Mouse (Mus musculus) thymus, postnatal 4 days (tissue): ENCODE data around the gene Ccdc33.

Experiments used
- DNase-seq: peaks from one replicate; pipeline ENCODE4 v3.0.0; 2021

Gene Ccdc33

DNA sequence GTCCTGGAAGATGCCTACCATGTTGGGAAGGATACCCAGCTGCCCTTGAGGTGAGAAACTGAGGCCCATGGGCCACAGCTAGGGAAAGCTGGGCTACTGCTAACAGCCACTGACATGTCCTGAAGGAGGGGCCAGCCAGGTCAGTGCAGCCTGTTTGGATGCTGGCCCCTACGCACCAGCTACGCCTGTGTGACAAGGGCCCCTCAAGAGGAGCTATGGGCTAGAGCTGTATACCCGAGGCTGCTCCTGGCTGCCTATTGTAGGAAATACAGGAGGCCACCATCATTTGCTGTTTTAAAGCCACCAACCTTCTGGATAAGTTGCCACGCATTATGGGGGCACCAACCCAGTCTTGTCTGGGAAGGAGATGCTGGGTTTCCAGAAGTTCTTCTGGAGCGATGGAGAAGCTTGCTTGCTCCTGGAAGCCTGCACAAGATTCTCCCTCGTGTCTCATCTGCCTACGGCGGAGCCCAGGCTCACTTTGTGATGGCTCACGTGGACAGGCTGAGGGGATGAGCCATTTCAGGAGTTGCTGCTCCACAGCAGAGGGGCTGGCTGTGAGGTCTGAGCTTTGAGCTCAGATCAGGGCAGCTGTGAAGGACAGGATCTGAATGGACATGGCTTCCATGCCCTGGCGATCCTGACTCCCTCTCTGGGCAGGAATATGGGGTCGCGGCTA is 110.1 kb downstream of the Ccdc33 start:
- no peak for DNase-seq

DNA sequence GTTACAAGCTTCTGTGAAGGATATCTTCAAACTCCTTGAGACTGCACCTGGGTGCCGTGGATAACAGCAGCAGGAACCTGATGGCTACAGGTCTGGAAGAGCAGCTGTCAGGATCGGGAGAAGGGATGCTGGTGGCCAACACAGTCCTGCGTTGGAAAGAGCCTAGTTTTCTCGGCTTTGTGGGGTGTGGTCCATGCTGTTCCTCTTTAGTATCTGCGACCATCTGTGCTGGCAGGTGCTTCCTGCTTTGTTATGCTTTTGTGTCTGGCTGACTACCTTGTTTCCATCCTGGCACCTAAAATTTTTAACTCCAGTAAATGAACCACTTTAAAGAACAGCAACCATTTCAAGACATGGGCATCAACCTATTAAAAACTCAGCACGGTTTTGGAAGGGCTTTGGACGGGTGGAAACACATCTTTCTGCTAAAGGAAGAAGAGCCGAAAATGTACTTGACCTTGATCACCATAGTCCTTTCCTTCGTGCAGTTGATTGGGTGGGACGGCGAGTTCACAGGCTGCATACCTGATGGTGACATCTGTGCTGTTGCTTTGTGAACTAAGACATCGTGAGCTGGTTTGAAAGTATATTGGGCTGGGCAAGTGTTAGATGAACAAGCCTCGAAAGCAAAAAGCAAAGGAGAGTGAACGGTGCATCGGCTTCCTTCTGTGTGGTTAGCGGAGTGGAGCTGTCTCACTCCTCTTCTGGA is 112.7 kb downstream of the Ccdc33 start, which contains the start of gene Cyp11a1:
Cyp11a1 (plus strand) TSS at position 659 of the 709 bp plus-strand sequence.
- DNase-seq = no peak

DNA sequence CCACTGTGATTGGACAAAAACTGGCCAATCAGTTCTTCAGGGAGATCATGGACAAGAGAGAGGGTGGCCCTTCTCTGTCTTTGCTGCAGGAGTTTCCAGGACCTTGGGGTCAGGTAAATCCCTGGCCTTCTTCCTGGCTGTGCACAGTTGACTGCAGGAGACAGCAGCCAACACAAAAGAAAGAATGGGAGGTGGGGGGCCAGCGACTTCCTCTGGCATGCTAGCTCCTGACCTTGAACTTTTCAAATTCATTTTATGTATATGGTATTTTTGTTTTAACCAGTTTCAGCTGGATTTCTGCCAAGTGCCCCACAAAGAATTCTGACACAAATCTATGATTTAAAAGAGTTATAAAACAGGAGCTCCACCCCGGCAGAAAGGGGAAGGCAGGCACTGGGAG is 115.4 kb downstream of the Ccdc33 start:
- DNase-seq = no peak

- no peak for DNase-seq
Measured at GRCm38 (mm10) chr9:57999676-58000075, 118.9 kb downstream of the Ccdc33 start.

GRCm38 (mm10) chr9:57998685-57999084 is 119.9 kb downstream of the Ccdc33 start:
- no peak for DNase-seq

GRCm38 (mm10) chr9:57998032-57998659 is 120.5 kb downstream of the Ccdc33 start:
- DNase-seq = peak; percentile 67

- DNase-seq = peak; percentile 93
Measured at GRCm38 (mm10) chr9:57997511-57998031, 121.1 kb downstream of the Ccdc33 start.

DNA sequence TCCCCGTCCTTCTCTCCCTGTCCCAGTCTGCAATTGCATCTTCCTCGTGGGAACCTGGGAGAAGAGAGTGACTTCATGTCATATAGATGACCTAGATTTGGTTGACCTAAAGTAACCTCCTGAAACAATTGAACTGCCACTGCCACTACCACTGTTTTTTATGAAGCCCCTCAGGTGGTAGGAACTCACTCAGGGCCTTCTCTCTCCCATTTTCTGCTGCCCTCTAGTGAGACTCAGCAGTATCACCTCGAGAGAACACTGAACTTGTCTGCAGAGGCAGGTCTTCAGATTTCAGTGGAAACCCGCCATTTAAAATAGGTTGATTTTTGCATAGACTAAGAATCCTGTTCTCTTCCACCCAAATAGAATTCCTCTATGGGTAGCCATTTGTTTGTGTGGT is 123.3 kb downstream of the Ccdc33 start:
- peak; percentile 77 for DNase-seq

GRCm38 (mm10) chr9:57992781-57993591 is 125.6 kb downstream of the Ccdc33 start:
- peak; percentile 45 for DNase-seq

DNA sequence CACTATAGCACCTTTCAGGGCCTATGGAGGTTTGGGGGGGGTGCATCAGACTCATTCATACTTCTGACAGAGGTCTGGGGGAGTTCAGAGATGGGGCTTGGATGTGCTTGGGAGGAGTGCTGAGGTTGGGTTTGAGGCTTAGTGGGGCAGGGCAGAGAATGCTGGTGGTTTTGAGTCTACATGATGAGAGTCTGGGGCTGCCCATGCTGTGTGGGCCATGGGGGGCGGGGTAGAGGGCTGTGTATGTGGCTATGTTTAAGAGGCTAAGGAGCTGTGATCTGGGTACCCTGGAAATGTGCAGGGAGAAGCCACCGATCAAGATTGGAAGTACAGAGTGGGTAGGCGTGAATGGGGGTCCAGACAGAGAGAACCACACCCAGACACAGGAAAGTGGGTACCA is 126.6 kb downstream of the Ccdc33 start:
- DNase-seq = peak; percentile 51

DNA sequence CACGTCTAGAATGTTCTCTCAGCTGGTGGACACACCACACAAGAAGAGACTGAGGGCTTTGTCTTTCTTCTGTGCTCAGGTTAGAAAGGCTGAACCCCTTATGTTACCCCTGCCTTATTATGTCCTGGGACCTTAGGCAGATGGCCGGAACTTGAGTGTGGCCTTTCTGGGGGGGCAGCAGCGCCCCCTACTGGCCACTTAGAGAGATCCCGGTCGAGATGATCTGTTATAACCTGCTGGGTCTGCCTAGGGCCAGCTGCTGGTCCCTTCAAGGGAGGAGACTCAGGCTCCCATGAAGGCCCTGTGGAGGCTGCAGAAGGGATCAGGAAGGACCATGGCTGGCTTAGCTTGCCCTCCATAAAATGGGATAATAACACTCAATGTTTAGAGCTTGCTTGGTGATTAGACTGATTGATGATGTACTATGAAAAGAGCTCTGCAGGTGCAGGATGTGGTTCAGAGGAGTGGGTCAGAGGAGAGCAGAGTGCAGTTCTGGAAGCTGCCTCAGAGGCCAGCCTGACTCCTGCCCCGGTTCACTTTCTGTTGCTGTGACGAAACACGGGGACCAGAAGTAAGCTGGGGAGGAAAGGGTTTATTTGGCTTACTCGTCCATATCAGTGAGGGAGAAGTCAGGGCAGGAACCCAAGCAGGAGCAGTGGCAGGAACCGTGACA is 128.0 kb downstream of the Ccdc33 start:
- DNase-seq = peak; percentile 65

- DNase-seq = no peak
Measured at GRCm38 (mm10) chr9:57989309-57989708, 129.3 kb downstream of the Ccdc33 start.

DNA sequence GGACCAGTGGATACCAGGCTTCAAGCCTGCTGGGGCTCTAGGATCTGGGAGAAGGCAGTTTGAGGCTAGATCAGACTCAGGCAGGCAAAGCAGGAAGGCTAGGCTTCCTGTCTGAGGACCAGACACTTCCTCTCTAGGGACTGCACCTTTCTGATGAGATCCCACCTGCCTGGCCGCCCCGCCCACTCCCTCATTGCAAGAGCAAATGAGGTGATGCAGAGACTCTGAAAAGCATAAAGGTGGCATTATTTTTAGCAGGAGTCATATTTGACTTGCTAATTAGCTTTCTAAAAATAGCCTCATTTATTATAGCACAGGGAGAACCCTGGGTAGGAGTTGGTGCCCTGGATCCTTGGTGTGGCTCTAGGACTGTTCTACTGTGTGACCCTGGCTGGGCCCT is 130.5 kb downstream of the Ccdc33 start:
- DNase-seq = peak; percentile 62

GRCm38 (mm10) chr9:57986293-57986692 is 132.3 kb downstream of the Ccdc33 start:
- peak; percentile 76 for DNase-seq

DNA sequence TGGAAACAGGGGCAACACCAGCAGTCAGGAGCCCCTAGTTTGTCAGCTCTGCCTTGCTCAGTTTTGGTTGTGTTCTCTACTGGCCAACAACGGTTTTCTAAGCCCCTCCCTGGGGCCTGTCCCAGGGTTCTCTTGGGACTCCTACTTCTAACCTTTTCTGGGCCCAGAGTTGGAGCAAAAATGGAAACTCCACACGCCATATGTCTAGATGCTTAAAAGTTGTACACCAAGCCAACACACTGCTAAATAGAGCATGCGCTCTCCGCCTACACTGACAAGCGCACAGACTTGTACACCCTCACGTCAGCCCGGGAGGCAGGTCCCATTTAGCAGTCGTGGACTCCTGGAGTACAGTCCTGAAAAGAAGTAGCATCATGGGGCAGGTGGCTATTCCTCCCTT is 133.3 kb downstream of the Ccdc33 start:
- no peak for DNase-seq

- no peak for DNase-seq
Measured at GRCm38 (mm10) chr9:57980570-57980969, 138.1 kb downstream of the Ccdc33 start.

DNA sequence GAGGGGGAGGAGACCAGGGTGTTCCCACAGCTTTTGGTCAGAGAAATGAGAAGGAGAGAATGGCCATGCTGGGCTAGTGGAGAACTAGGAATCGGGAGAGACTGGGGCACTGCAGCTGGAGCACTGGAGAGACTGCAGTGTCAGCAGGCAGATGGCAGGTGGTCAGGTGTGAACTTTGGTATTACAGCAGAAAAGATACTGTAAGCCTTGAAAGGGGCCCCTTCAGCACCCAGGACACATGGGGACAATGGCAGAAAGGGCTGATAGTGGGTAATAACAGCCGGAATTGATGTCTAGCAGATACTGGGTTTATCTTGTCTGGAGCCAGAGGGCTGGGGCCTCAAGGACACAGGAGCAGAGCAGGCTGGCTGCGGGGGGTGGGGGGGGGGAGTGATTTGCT is 139.8 kb downstream of the Ccdc33 start:
- DNase-seq = no peak
